Mouse (Mus musculus) frontal cortex, postnatal 10 days (tissue): Measurements from ENCODE around the gene Gls.

Experiments used
- DNase-seq, 2 experiments: peaks; one replicate each; pipeline ENCODE4 v3.0.0; 2022; ENCODE audit warnings: low spot score in 2 of 2, mixed read lengths in 1 of 2

Gene Gls

GRCm38 (mm10) chr1:52124818-52125217 lies 108.2 kb downstream of the Gls start:
- DNase-seq: no peak

- no peak for DNase-seq
These were observed 112.0 kb downstream of the Gls start for GRCm38 (mm10) chr1:52121052-52121451.

DNA sequence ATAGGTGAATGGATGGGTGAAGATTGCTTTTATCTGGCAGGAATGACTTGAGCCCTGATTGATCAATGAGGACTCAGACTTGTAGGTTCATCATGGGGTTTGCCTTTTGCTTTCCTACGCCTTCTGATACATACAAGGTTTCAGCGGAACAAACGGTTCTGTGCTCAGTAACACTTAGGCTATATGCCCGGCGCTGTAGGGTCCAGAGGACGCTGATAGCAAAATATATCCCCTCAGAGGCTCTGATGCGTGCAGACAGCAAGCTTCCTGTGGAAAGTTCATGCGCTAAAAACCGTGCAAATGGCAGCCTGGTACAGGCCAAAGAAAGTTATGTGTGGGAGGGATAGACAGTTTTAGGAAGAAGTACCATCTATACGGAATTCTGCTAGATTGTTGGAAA lies 112.8 kb downstream of the Gls start:
- no peak for DNase-seq

DNA sequence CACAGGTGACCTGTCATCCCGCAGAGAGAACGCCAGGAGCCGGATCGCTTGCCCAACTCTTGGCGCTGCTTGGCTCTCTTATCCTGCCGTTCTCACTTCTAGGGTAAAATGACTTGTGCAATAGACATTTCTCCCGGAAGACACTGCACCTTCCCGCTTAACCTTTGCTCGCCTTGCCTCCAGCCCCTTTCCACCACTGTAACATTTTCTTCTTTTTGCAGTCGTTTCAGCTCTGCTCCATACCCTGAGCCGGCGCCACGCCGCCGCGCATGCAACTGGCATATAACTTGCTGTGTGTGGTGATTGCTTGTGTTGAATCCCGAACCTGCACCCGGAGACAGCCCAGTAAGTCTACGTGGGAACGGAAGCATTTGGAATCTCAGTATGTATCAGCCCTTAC lies 113.3 kb downstream of the Gls start:
- DNase-seq: no peak

DNA sequence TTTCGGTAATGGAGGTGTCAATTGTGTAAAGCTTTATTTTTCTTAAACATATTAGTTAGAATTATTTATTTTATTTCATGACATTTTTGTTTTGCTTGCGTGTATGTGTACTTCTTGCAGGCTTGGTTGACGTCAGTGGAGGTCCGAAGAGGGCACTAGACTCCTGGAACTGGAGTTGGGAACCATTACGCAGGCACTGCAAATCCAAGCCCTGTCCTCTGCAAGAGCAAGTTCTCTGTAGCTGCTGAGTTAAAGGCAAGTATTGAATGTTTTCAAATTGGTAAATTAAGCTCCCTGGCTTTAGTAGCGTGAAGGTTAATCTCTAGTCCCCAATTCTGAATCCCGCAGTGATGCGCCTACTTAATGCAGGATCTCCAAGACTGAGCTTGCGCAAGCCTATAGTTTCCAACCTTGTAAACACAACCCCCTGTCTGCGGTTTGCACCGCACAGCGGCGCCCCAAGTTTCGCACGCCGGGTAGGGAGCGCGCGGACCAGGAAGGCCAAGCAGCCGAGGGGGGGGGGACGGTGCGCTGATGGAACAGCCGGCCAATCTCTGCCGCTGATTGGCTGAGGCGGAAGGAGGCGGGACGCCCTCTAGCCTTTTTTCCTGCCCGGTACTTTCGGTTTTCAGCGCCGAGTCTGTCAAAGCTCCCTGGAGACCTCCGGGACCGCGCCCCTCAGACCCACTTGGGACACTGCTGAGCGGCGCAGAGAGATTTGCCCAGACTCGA lies 114.0 kb downstream of the Gls start, which contains the start of gene Stat1:
TSS of gene Stat1 (plus strand) at position 581 of the 732 bp plus-strand sequence.
- peak; percentile 61 to 77 for DNase-seq

GRCm38 (mm10) chr1:52117777-52118176 lies 115.3 kb downstream of the Gls start:
- no peak for DNase-seq

DNA sequence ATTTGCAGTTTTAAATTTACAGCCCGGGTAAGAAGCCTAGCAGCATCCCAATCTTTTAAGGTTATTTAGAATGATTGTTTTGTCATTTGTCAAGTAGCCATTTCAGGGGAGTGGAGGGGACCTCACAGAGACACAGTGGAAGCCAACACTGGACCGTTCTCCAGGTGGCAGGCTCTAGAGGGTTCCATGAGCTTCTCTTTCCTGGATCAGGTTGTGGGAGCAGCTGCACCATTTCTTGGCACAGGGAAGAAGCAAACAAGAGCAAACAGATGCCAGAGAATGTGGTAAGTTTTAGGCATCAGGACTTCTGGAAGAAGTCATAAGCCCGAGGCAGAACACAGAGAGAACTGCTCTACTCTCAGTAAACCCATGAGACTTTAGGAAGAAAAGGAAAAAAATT lies 116.6 kb downstream of the Gls start:
- no peak for DNase-seq

DNA sequence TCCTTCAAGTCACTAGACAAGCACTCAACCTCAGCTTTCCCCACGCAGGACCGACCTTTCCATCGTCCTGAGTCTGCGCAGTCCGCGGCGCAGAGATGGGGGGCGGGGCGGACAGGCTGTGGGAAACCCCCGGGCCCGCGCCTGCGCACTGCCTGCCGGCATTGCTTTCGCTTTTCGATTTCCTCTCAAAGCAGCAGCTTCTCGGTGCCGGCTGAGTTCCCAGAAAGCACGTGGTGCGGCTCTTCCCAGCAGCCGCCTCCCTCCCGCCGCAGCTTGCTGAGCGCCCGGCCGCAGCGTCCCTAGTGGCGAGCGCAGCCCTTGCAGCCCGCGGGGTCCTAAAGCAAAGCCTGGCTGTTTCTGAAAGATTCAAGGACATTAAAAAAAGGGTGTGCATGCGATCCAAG lies 119.4 kb downstream of the Gls start:
- DNase-seq: peak; percentile 97 to 98
